ENCODE assay signal across 8 mouse cellular contexts in the genomic region with DNA sequence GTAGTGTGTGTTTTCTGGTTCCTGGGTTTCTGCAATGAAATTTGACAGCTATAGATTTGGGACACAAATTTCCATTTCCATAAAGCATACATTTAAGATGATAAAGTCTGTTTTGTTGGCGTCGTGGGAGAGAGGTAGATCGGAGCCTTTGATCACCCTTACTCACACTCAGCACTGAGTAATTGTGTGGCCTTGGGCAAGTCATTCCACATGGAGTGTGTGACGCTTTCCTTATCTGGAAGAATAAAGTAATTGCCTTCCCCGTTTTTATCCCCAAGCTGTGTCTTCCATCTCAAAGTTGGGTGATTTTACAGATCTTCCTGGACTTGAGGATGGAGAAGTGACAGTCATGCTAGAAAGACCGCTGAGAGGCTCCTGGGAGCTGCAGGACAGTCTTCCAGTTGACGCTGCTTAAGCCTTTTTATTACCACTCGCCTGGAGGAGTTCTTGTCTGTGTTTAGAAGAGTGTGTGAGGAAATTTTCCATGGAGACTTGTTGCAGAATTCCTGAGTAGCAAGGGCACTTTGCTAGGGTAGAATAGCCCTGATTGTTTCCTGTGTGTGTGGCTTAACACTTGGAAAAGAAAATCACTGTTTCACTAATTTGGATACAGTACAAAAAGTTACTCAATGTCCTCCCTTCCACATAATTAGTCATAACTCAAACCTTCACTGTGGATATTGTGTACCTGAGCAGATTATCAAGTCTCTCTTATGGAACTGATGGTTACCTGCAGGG. TPM values are rescaled to one million over a fixed set of nuclear protein-coding genes. Genes with fewer than 3 reads are reported as not detected.
A peak's percentile ranks its signal among the peaks of the same experiment; 100 is the strongest.
DNase-seq lines count a peak whose midpoint lies in the region; ATAC-seq and TF ChIP-seq lines count a peak whose summit lies in the region.
"Had no signal": no experiment of that assay in that cellular context is flagged by ENCODE, and none has a peak within 500 bp of the region (broad histone marks: within the 10 kb centered on the region; RNA-seq: fewer than 3 reads in every experiment).

No protein-coding gene starts in this region.

- no peak for TF ChIP-seq POLR2A in brain, embryonic 14.5 days (IDR thresholded peaks at IDR 0.05; ENCODE audit: borderline replicate concordance, extremely low read depth, insufficient read depth, insufficient read length, poor library complexity, severe bottlenecking)

- H3K9me3 ChIP-seq in kidney, embryonic 14.5 days (ENCODE audit: control insufficient read depth, low read length): no peaks in the 10 kb centered on the region
- H3K9me3 ChIP-seq in neural tube, embryonic 12.5 days: no peaks in the 10 kb centered on the region

- DNase-seq in kidney, postnatal 4 days: no peak
- DNase-seq in brain, embryonic 14.5 days (ENCODE audit: low read depth): peak; percentile 32
- DNase-seq in gonadal fat pad, adult 2 months (ENCODE audit: low read depth): peak; percentile 99
- DNase-seq in thymus, postnatal 10 days (ENCODE audit: low spot score in 2 of 2): no peak
- DNase-seq: embryo, embryonic 11 days had no signal

- H3K4me2 ChIP-seq in kidney, embryonic 14.5 days (replicated peaks; ENCODE audit: low read depth, low read length): peak overlapping the region; percentile 87
- peak overlapping the region; percentile 87 for H3K4me2 ChIP-seq in neural tube, embryonic 12.5 days (replicated peaks)

- H3K27ac ChIP-seq in kidney, embryonic 14.5 days (ENCODE audit: low read depth, low read length): no peak overlapping the region
- no peak overlapping the region for H3K27ac ChIP-seq in neural tube, embryonic 12.5 days

- no peak for TF ChIP-seq CTCF in brain, embryonic 14.5 days (IDR thresholded peaks at IDR 0.05; ENCODE audit: borderline replicate concordance, extremely low read depth, insufficient read depth, insufficient read length)

- H3K4me3 ChIP-seq in kidney, embryonic 14.5 days (ENCODE audit: low read length): peak overlapping the region; percentile 2; the same call in 1 of the 2 replicates
- H3K4me3 ChIP-seq in neural tube, embryonic 12.5 days: no peak overlapping the region

- ATAC-seq in kidney, embryonic 14.5 days (ENCODE audit: low FRiP score, low TSS enrichment): no peak
- no peak for ATAC-seq in neural tube, embryonic 12.5 days (ENCODE audit: low FRiP score, low read depth)
- ATAC-seq in erythroid progenitor cell, adult 5-6 weeks (replicated peaks; ENCODE audit: low FRiP score, poor library complexity, severe bottlenecking): no peak

- 52% methylated on average over 8 of the region's 8 CpGs for WGBS in kidney, embryonic 14.5 days
- WGBS in neural tube, embryonic 12.5 days: 59% methylated on average over 8 of the region's 8 CpGs

- no peak overlapping the region for H3K9ac ChIP-seq in kidney, embryonic 14.5 days (ENCODE audit: low read depth, low read length)
- no peak overlapping the region for H3K9ac ChIP-seq in neural tube, embryonic 12.5 days

- no peaks in the 10 kb centered on the region for H3K27me3 ChIP-seq in kidney, embryonic 14.5 days (ENCODE audit: control insufficient read depth, insufficient read depth, low read length)
- no peaks in the 10 kb centered on the region for H3K27me3 ChIP-seq in neural tube, embryonic 12.5 days (replicated peaks)

- peaks cover 26% of the 10 kb centered on the region; the same call in 1 of the 2 replicates for H3K4me1 ChIP-seq in kidney, embryonic 14.5 days (ENCODE audit: control insufficient read depth, insufficient read depth, low read length)
- peaks cover 43% of the 10 kb centered on the region for H3K4me1 ChIP-seq in neural tube, embryonic 12.5 days

- peaks cover 6% of the 10 kb centered on the region; the same call in 1 of the 2 replicates for H3K36me3 ChIP-seq in kidney, embryonic 14.5 days (ENCODE audit: control insufficient read depth, insufficient read depth, low read length)
- H3K36me3 ChIP-seq in neural tube, embryonic 12.5 days: no peaks in the 10 kb centered on the region

RNA-seq across cellular contexts. Expression of a gene that starts 4.0 kb away (rescaled TPM):
- 41.7 and 44.5 TPM in 2 replicates for polyA plus RNA-seq in kidney, embryonic 14.5 days (2014; fragmentation: Nextera tagmentation; extraction: Ambion mirVana)
- 9.2 and 15.1 TPM in 2 replicates for polyA plus RNA-seq in brain, embryonic 14.5 days (2012; rRNA removed)
- polyA plus RNA-seq in gonadal fat pad, adult 2 months (2012; rRNA removed): 31.5 and 46.4 TPM in 2 replicates
- 18.2 and 19.5 TPM in 2 replicates for polyA plus RNA-seq in neural tube, embryonic 12.5 days (2016; fragmentation: Nextera tagmentation; extraction: Ambion mirVana)
- total RNA-seq in erythroid progenitor cell, adult 5-6 weeks (2015; ENCODE audit: low replicate concordance): not detected in 2 replicates
- 0.26 TPM in 1 of 2 replicates, not detected in the other for total RNA-seq in erythroid progenitor cell, adult 5-6 weeks (2017; ENCODE audit: low replicate concordance)

RNA-seq across cellular contexts. Expression of a gene that starts 30.8 kb away (rescaled TPM):
- 50.8 and 80.7 TPM in 2 replicates for polyA plus RNA-seq in kidney, embryonic 14.5 days (2014; fragmentation: Nextera tagmentation; extraction: Ambion mirVana)
- 51.6 and 82.4 TPM in 2 replicates for polyA plus RNA-seq in brain, embryonic 14.5 days (2012; rRNA removed)
- polyA plus RNA-seq in gonadal fat pad, adult 2 months (2012; rRNA removed): 8.8 and 11.9 TPM in 2 replicates
- 155 and 163 TPM in 2 replicates for polyA plus RNA-seq in neural tube, embryonic 12.5 days (2016; fragmentation: Nextera tagmentation; extraction: Ambion mirVana)
- 17.7 and 28.1 TPM in 2 replicates for total RNA-seq in erythroid progenitor cell, adult 5-6 weeks (2015; ENCODE audit: low replicate concordance)
- 29.7 and 32.6 TPM in 2 replicates for total RNA-seq in erythroid progenitor cell, adult 5-6 weeks (2017; ENCODE audit: low replicate concordance)

Comparison
In these comparisons a context has a peak if more than half of its experiments do, and no peak if none do; other contexts are left out.
1. DNase-seq: peak in brain, embryonic 14.5 days (single experiment) and gonadal fat pad, adult 2 months (single experiment); none in kidney, postnatal 4 days (0 of 2) and thymus, postnatal 10 days (0 of 2).